Mouse (Mus musculus) cerebellum, postnatal 25 days (tissue): ENCODE results near the gene Olfr846.

Experiments
- DNase-seq, 2 experiments: peaks; one replicate each; pipeline ENCODE4 v3.0.0; 2021; ENCODE audit warnings: mixed read lengths in 2 of 2

Olfr846 gene

GRCm38 (mm10) chr9:19363905-19364304, at the start of gene Olfr846:
TSS of gene Olfr846 (minus strand) at chr9:19364005.
- no peak for DNase-seq

- DNase-seq, result no peak
These were observed 14.8 kb upstream of the Olfr846 start, which contains the start of gene Olfr847 for GRCm38 (mm10) chr9:19378569-19378968. TSS of gene Olfr847 (minus strand) at chr9:19378669.

GRCm38 (mm10) chr9:19336157-19336556, 27.6 kb downstream of the Olfr846 start, which contains the start of gene Olfr845:
TSS of gene Olfr845 (plus strand) at chr9:19336457.
- no peak for DNase-seq

DNA sequence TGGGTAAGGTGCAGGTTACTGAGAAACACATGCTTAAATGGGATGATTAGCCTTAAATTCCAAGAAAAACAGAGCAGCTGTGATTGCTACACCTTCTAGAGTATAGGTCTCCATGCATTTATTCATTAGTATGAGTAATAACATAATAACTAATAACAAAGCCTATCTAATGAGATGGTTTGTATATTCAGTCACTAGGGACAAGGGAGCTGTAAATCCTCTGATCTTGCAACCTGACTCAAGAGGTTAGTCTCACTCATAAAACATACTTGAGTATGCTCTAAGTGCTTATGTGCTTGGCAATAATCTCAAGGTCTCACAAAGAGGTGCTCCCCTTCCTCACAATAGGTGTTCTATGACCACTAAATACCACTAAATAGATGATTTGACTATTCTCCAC, 47.8 kb downstream of the Olfr846 start, which contains the start of gene Olfr844:
Olfr844 (plus strand) TSS at position 301 of the 400 bp plus-strand sequence.
- DNase-seq, result no peak
